Mouse (Mus musculus) neutrophil, adult 59 days (primary cell): ENCODE results near the gene Gm17174. TPM values are rescaled to one million over a fixed set of nuclear protein-coding genes. Genes with fewer than 3 reads are reported as not detected.

Experiments used
- total RNA-seq, 2 experiments: library from RNA; stranded (reverse); gene quantifications; 1 replicate in 1 of 2; 2 replicates in 1 of 2; pipeline ENCODE4 v1.2.4; 2023

Gene Gm17174
- total RNA-seq, result not detected

GRCm38 (mm10) chr14:51592039-51592438, at the start of gene Gm17174:
TSS of gene Gm17174 (minus strand) at chr14:51592139.

DNA sequence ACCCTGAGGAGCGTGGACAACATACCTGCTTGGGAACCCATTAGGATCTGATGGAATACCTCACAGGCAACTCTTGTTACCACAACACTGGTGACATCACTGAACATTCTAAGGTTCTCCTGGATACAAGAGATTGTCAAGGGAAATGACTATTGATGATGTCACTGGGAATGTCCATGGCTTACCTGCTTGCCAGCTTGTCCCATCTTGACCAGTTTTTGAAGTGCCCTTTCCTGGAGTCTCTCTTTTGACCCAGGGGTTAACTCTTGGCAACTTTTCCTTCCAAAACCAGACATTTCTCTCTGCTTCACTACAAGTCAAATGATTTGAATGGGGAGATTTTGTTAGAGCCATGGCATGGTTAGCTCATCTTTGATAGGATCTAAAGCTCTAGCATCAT, 43.6 kb upstream of the Gm17174 start, which contains the start of gene Gm4181:
Gene Gm4181 (minus strand): TSS at position 101 of the 400 bp plus-strand sequence.

GRCm38 (mm10) chr14:51611210-51611609, 19.3 kb upstream of the Gm17174 start, which contains the start of gene Gm17078:
TSS of gene Gm17078 (minus strand) at chr14:51611310.

DNA sequence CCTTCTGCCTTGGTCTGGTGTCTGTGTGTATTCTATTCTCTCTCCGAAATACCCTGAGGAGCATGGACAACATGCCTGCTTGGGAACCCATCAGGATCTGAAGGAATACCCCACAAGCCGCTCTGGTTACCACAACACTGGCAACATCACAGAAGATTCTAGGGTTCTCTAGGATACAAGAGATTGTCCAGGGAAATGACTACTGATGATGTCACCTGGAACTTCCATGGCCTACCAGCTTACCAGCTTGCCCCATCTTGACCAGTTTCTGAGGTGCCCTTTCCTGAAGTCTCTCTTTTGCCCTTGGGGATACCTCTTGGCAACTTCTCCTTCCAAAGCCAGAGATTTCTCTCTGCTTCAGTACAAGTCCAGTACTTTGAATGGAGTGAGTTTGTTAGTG, 18.0 kb downstream of the Gm17174 start, which contains the start of gene Gm17175:
Gene Gm17175 (minus strand): TSS at position 101 of the 400 bp plus-strand sequence.

DNA sequence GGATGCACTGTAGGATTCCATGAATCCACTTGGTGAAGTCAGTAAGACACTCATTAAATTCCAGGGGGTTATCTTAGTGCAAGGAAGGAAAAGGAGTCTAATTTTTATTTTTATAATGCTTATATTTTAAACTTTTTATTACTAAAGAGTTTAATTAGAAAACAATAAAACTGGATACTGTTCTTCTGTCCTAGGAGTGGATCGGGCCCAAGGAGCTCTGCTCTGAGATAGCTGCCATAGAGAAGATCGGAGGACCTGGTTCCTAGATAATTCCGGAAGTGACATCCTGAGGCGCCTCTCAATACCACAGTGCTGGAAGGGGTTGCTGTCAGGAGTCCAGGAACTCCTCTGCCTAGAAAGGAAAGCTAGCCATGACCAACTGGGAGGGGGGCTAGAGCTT, 39.4 kb downstream of the Gm17174 start, which contains the start of gene Gm5622:
Gene Gm5622 (plus strand): TSS at position 301 of the 400 bp plus-strand sequence.

Other genes with a start within 250 kb of the Gm17174 start
- not detected for gene Gm7247, start 230.4 kb downstream of the Gm17174 start, total RNA-seq
- gene Vmn2r88, start 181.3 kb downstream of the Gm17174 start, total RNA-seq, result not detected
- gene Vmn2r89, start 140.3 kb downstream of the Gm17174 start, total RNA-seq, result not detected
- gene Gm5622, start 39.3 kb downstream of the Gm17174 start, total RNA-seq, result not detected
- gene Gm17175, start 18.1 kb downstream of the Gm17174 start, total RNA-seq, result not detected
- not detected for gene Gm17078, start 19.2 kb upstream of the Gm17174 start, total RNA-seq
- gene Gm4181, start 43.5 kb upstream of the Gm17174 start, total RNA-seq, result not detected
- not detected for gene Gm17079, start 103.3 kb upstream of the Gm17174 start, total RNA-seq
- not detected for gene Gm5800, start 125.0 kb upstream of the Gm17174 start, total RNA-seq
- not detected for gene Ang4, start 181.5 kb upstream of the Gm17174 start, total RNA-seq
- not detected for gene AY358078, start 207.9 kb upstream of the Gm17174 start, total RNA-seq